Mouse (Mus musculus): Measurements from ENCODE around the gene Gm6592. TPM values are rescaled to one million over a fixed set of nuclear protein-coding genes. Genes with fewer than 3 reads are reported as not detected.

Gm6592 gene
- not detected for total RNA-seq (2023)

DNA sequence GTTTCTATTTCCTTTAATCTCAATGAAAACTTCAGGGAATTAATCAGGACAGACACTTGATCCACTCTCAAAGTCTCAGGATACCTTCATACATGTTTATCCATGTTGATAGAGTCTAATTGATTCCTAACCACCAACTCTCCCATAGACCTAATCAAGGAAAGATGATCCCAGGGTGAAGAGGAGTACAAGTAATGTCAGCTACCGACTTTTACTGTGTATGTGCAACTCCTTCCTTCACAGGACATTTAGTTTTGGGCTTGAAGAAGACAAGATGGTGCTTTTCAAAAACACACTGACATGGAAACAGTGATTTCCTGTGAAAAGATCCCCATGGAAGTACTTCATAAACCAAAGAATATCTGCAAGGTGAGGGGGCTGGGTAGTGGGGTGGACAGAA, at the start of gene Gm6592:
TSS of gene Gm6592 (plus strand) at position 301 of the 400 bp plus-strand sequence.

GRCm38 (mm10) chrX:8803391-8803790, 40.4 kb upstream of the Gm6592 start, which contains the start of gene Ssxb5:
TSS of gene Ssxb5 (plus strand) at chrX:8803691.

GRCm38 (mm10) chrX:8873953-8874352, 30.2 kb downstream of the Gm6592 start, which contains the start of gene Gm5751:
TSS of gene Gm5751 (plus strand) at chrX:8874253.

GRCm38 (mm10) chrX:8892343-8893155, 48.8 kb downstream of the Gm6592 start, which contains the start of gene B630019K06Rik:
TSS of gene B630019K06Rik (plus strand) at chrX:8892382.

Other genes starting within 250 kb of the Gm6592 start
- gene Ssxb8, start 153.2 kb upstream of the Gm6592 start, total RNA-seq (2023): not detected
- gene Ssx9, start 95.6 kb upstream of the Gm6592 start, total RNA-seq (2023): not detected
- not detected for gene Ssxb5, start 40.3 kb upstream of the Gm6592 start, total RNA-seq (2023)
- not detected for gene Gm5751, start 30.3 kb downstream of the Gm6592 start, total RNA-seq (2023)
- gene B630019K06Rik, start 48.4 kb downstream of the Gm6592 start, total RNA-seq (2023): under 1 TPM; 0.42 to 0.55 TPM
- gene Fthl17b, start 119.0 kb downstream of the Gm6592 start, total RNA-seq (2023): not detected
- not detected for gene Fthl17c, start 132.6 kb downstream of the Gm6592 start, total RNA-seq (2023)
- gene Fthl17d, start 142.8 kb downstream of the Gm6592 start, total RNA-seq (2023): not detected
- gene Fthl17e, start 189.5 kb downstream of the Gm6592 start, total RNA-seq (2023): not detected
- not detected for gene Fthl17f, start 219.0 kb downstream of the Gm6592 start, total RNA-seq (2023)